9 mouse cellular contexts compared by ENCODE assay signal in the genomic region with DNA sequence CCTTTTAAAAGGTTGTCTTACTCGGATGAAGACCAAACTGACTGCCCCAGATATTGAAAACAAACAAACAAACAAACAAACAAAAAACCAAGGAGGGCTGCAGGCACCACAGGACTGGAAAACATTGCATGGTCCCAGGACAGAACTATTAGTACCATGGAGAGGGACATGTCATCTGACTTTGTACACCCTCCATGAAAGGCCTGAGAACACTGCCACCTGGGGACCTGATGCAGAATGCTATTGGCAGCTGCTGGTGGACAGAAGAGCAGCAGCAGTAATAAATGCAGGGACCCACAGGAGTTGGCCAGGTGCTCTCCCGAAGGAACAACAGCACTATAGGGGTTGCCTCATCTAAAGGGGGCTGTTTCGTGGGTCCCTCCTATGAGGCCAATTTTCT. TPM values are rescaled to one million over a fixed set of nuclear protein-coding genes. Genes with fewer than 3 reads are reported as not detected.
DNase-seq lines count a peak whose midpoint lies in the region; ATAC-seq and TF ChIP-seq lines count a peak whose summit lies in the region.
"Had no signal": no experiment of that assay in that cellular context is flagged by ENCODE, and none has a peak within 500 bp of the region (broad histone marks: within the 10 kb centered on the region; RNA-seq: fewer than 3 reads in every experiment).

No protein-coding gene starts in this region.

- peak; percentile 61 for TF ChIP-seq RAD21 in MEL (IDR thresholded peaks at IDR 0.05; ENCODE audit: low read depth, low read length)

- no peaks in the 10 kb centered on the region for H3K27me3 ChIP-seq in liver, embryonic 12.5 days (replicated peaks)
- H3K27me3 ChIP-seq in MEL (ENCODE audit: control insufficient read depth in 1 of 2, insufficient read depth in 2 of 2, low read length in 2 of 2) = peaks cover 0 to 5% of the 10 kb centered on the region in 2 experiments; a peak in 3 of 4 replicates
- H3K27me3 ChIP-seq in kidney, postnatal 0 days (ENCODE audit: insufficient read depth, low read length) = no peaks in the 10 kb centered on the region
- no peaks in the 10 kb centered on the region for H3K27me3 ChIP-seq in hindbrain, embryonic 13.5 days

- no peak overlapping the region for H3K4me3 ChIP-seq in liver, embryonic 12.5 days
- no peak overlapping the region for H3K4me3 ChIP-seq in MEL (ENCODE audit: control insufficient read depth in 1 of 2, insufficient read depth in 1 of 2, low read depth in 2 of 2, low read length in 2 of 2)
- no peak overlapping the region for H3K4me3 ChIP-seq in kidney, postnatal 0 days (replicated peaks; ENCODE audit: low read depth, low read length)
- no peak overlapping the region for H3K4me3 ChIP-seq in hindbrain, embryonic 13.5 days
- H3K4me3 ChIP-seq: midbrain, embryonic 12.5 days had no signal

- no peak overlapping the region for H3K9ac ChIP-seq in liver, embryonic 12.5 days
- H3K9ac ChIP-seq in MEL (ENCODE audit: control insufficient read depth, low read depth, low read length, poor library complexity, severe bottlenecking) = no peak overlapping the region
- no peak overlapping the region for H3K9ac ChIP-seq in kidney, postnatal 0 days (ENCODE audit: low read depth, low read length)
- no peak overlapping the region for H3K9ac ChIP-seq in hindbrain, embryonic 13.5 days
- H3K9ac ChIP-seq: midbrain, embryonic 12.5 days had no signal

- no peak for ATAC-seq in liver, embryonic 12.5 days
- no peak for ATAC-seq in kidney, postnatal 0 days (replicated peaks; ENCODE audit: low FRiP score, low read depth)
- no peak for ATAC-seq in hindbrain, embryonic 13.5 days (ENCODE audit: low FRiP score)
- ATAC-seq in megakaryocyte, adult 5-6 weeks (ENCODE audit: poor library complexity, severe bottlenecking) = no peak

- TF ChIP-seq POLR2A in MEL (IDR thresholded peaks at IDR 0.05; ENCODE audit: control insufficient read depth in 1 of 2, insufficient read depth in 1 of 2, low read depth in 1 of 2, low read length in 2 of 2, poor library complexity in 1 of 2) = no peak

- no peaks in the 10 kb centered on the region for H3K79me2 ChIP-seq in MEL (ENCODE audit: control insufficient read depth, insufficient read depth, low read length, poor library complexity)

- 47% methylated on average over 3 of the region's 3 CpGs for WGBS in liver, embryonic 12.5 days (ENCODE audit: insufficient replicate concordance)
- WGBS in kidney, postnatal 0 days = 75% methylated on average over 3 of the region's 3 CpGs
- 82% methylated on average over 3 of the region's 3 CpGs for WGBS in hindbrain, embryonic 13.5 days

- no peak overlapping the region for H3K4me2 ChIP-seq in liver, embryonic 12.5 days
- H3K4me2 ChIP-seq in kidney, postnatal 0 days (ENCODE audit: low read length) = no peak overlapping the region
- H3K4me2 ChIP-seq in hindbrain, embryonic 13.5 days = no peak overlapping the region
- H3K4me2 ChIP-seq: midbrain, embryonic 12.5 days had no signal

- TF ChIP-seq CTCF in MEL (IDR thresholded peaks at IDR 0.05 in 2 of 3, conservative IDR thresholded peaks at IDR 0.05 in 1 of 3; ENCODE audit: control insufficient read depth in 1 of 3, insufficient read depth in 1 of 3, low read depth in 2 of 3, low read length in 3 of 3, poor library complexity in 1 of 3, severe bottlenecking in 1 of 3) = peak; percentile 31 to 79 (median 51)
- TF ChIP-seq CTCF in kidney, postnatal 0 days (IDR thresholded peaks at IDR 0.05; ENCODE audit: low read depth) = peak; percentile 74

- H3K4me1 ChIP-seq in liver, embryonic 12.5 days = no peaks in the 10 kb centered on the region
- H3K4me1 ChIP-seq in MEL (ENCODE audit: control insufficient read depth in 1 of 2, insufficient read depth in 2 of 2, low read length in 2 of 2) = no peaks in the 10 kb centered on the region
- H3K4me1 ChIP-seq in kidney, postnatal 0 days (replicated peaks; ENCODE audit: insufficient read depth, low read length) = no peaks in the 10 kb centered on the region
- H3K4me1 ChIP-seq in hindbrain, embryonic 13.5 days (replicated peaks) = no peaks in the 10 kb centered on the region

- no peaks in the 10 kb centered on the region for H3K9me3 ChIP-seq in liver, embryonic 12.5 days (replicated peaks)
- no peaks in the 10 kb centered on the region for H3K9me3 ChIP-seq in MEL (replicated peaks; ENCODE audit: insufficient read depth, low read length)
- no peaks in the 10 kb centered on the region for H3K9me3 ChIP-seq in kidney, postnatal 0 days (replicated peaks; ENCODE audit: low read length)
- H3K9me3 ChIP-seq in hindbrain, embryonic 13.5 days = no peaks in the 10 kb centered on the region
- H3K9me3 ChIP-seq: midbrain, embryonic 12.5 days had no signal

- no peak overlapping the region for H3K27ac ChIP-seq in liver, embryonic 12.5 days
- H3K27ac ChIP-seq in MEL (ENCODE audit: control insufficient read depth, low read depth, low read length) = no peak overlapping the region
- no peak overlapping the region for H3K27ac ChIP-seq in kidney, postnatal 0 days
- no peak overlapping the region for H3K27ac ChIP-seq in hindbrain, embryonic 13.5 days
- H3K27ac ChIP-seq: midbrain, embryonic 12.5 days had no signal

- TF ChIP-seq EP300 in MEL (IDR thresholded peaks at IDR 0.05; ENCODE audit: low read depth in 1 of 2, low read length in 2 of 2) = no peak

- no peaks in the 10 kb centered on the region for H3K36me3 ChIP-seq in liver, embryonic 12.5 days
- no peaks in the 10 kb centered on the region for H3K36me3 ChIP-seq in MEL (ENCODE audit: control insufficient read depth in 1 of 2, insufficient read depth in 2 of 2, low read length in 2 of 2)
- no peaks in the 10 kb centered on the region for H3K36me3 ChIP-seq in kidney, postnatal 0 days (ENCODE audit: insufficient read depth, low read length)
- H3K36me3 ChIP-seq in hindbrain, embryonic 13.5 days = no peaks in the 10 kb centered on the region
- H3K36me3 ChIP-seq: midbrain, embryonic 12.5 days had no signal

- peak; percentile 17 for DNase-seq in liver
- DNase-seq in MEL (ENCODE audit: low read depth, low spot score) = peak; percentile 76
- DNase-seq in adrenal gland, postnatal 36 days = peak; percentile 46 to 56
- DNase-seq in kidney, postnatal 0 days (ENCODE audit: low spot score) = peak; percentile 91
- no peak for DNase-seq in cerebellum, adult 9-10 months

TF ChIP-seq in MEL, 35 proteins besides CTCF, POLR2A, EP300 and RAD21:
- TF ChIP-seq USF1 (IDR thresholded peaks at IDR 0.05; ENCODE audit: low read depth, low read length) (peak; percentile 79), SIN3A (IDR thresholded peaks at IDR 0.05; ENCODE audit: low read length) (peak; percentile 89), ZC3H11A (IDR thresholded peaks at IDR 0.05; ENCODE audit: low read depth, low read length) (peak; percentile 38; the same call in 1 of the 2 replicates), RCOR1 (IDR thresholded peaks at IDR 0.05; ENCODE audit: low read depth, low read length) (no peak), MXI1 (IDR thresholded peaks at IDR 0.05; ENCODE audit: low read depth, low read length) (peak; percentile 66), SMC3 (IDR thresholded peaks at IDR 0.05; ENCODE audit: low read depth, low read length) (peak; percentile 86)

RNA-seq across cellular contexts. Expression of a gene that starts 2.0 kb away (rescaled TPM):
- 0.33 and 0.44 TPM in 2 replicates for polyA plus RNA-seq in liver, embryonic 12.5 days (2016; fragmentation: Nextera tagmentation; extraction: Ambion mirVana)
- 2.1 TPM in 2 replicates for total RNA-seq in MEL (2012; rRNA removed)
- 1 to 10 TPM in 1 of 2 experiments, not detected in 1; 3.6 TPM for polyA plus RNA-seq in MEL (2012; ENCODE audit: insufficient read depth in 1 of 2, insufficient read length in 2 of 2, low read depth in 1 of 2, low replicate concordance in 2 of 2, missing spikeins in 1 of 2)
- 1 to 10 TPM; 1.7 to 4.3 TPM for total RNA-seq in adrenal gland, postnatal 36 days (2021)
- 1.3 and 1.5 TPM in 2 replicates for polyA plus RNA-seq in kidney, postnatal 0 days (2015; fragmentation: Nextera tagmentation; extraction: Ambion mirVana)
- polyA plus RNA-seq in hindbrain, embryonic 13.5 days (2015; fragmentation: Nextera tagmentation; extraction: Ambion mirVana) = 2.7 and 3.2 TPM in 2 replicates
- not detected in 2 replicates for total RNA-seq in megakaryocyte, adult 5-6 weeks (2015)
- not detected in 2 replicates for total RNA-seq in megakaryocyte, adult 5-6 weeks (2017)
